Mouse (Mus musculus) stomach, embryonic 15.5 days (tissue): ENCODE measurements around the gene Gm49361. TPM values are rescaled to one million over a fixed set of nuclear protein-coding genes. Genes with fewer than 3 reads are reported as not detected.
"Not testable (repeated sequence)": the region's sequence is repeated elsewhere in the genome, so short reads cannot be mapped to it uniquely, and the experiment has no call there.

Source experiments
- ATAC-seq: fragments of 200-750 bp; cut with Nextera tagmentation; 2 replicates; pipeline ENCODE4 v1.8.0; 2017; ENCODE audit warnings: low read depth, moderate number of reproducible peaks, moderate TSS enrichment; ENCODE audit not compliant: insufficient read depth, low FRiP score
- H3K27ac ChIP-seq: fragments of 300-500 bp; sonication (generic); 2 replicates; pipeline ENCODE4 v1.5.1; 2015; ENCODE audit warnings: mild to moderate bottlenecking, inconsistent platforms
- H3K27me3 ChIP-seq: fragments of 300-500 bp; sonication (generic); replicated peaks from 2 replicates; pipeline ENCODE4 v1.6.1; 2015; ENCODE audit warnings: inconsistent platforms
- H3K36me3 ChIP-seq: fragments of 300-500 bp; sonication (generic); 2 replicates; pipeline ENCODE4 v1.6.1; 2015; ENCODE audit warnings: inconsistent platforms
- H3K4me1 ChIP-seq: fragments of 300-500 bp; sonication (generic); 2 replicates; pipeline ENCODE4 v1.6.1; 2015; ENCODE audit warnings: inconsistent platforms
- H3K4me2 ChIP-seq: fragments of 300-500 bp; sonication (generic); 2 replicates; pipeline ENCODE4 v1.6.1; 2015; ENCODE audit warnings: mild to moderate bottlenecking, inconsistent platforms
- H3K4me3 ChIP-seq: fragments of 300-500 bp; sonication (generic); replicated peaks from 2 replicates; pipeline ENCODE4 v1.5.1; 2015; ENCODE audit warnings: inconsistent platforms
- H3K9ac ChIP-seq: fragments of 300-500 bp; sonication (generic); 2 replicates; pipeline ENCODE4 v1.6.1; 2015; ENCODE audit warnings: inconsistent platforms
- H3K9me3 ChIP-seq: fragments of 300-500 bp; sonication (generic); 2 replicates; pipeline ENCODE4 v1.6.1; 2016; ENCODE audit warnings: inconsistent platforms
- WGBS: fragments of 180-500 bp; shearing (Covaris S2); methylation state at CpG from one replicate; pipeline ENCODE4 v1.1.7; 2015; 5-methylcytosine and 5-hydroxymethylcytosine counted together
- polyA plus RNA-seq: library from polyadenylated mRNA; unstranded; fragments of >200 nt; fragmentation: Nextera tagmentation; extraction: Ambion mirVana; gene quantifications from 2 replicates; pipeline ENCODE4 v1.2.1, GENCODE M21; 2015

The Gm49361 gene
- polyA plus RNA-seq, 1 experiment from 2014 or later: not detected

DNA sequence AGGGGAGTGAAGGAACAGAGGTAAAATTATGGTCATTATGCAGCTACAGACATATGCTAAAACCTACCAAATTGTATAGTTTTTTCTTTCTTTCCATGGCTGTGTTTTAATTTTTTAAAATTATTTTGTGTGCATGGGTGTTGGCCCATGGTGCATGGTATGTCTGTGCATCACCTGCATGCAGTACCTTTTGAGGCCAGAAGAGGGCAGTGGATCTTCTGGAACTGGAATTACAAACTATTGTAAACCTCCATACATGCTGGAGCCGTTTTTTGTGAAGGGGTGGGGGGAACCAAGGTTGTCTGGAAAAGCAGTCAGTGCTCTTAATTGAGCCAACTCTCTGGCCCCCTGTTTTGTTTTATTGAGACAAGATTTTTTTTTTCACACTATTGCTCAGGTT, 61.3 kb downstream of the Gm49361 start:
- Histone ChIP-seq H3K36me3 (no peaks in the 10 kb centered on the region), H3K4me3 (no peak overlapping the region), H3K4me1 (no peaks in the 10 kb centered on the region), H3K9ac (no peak overlapping the region), H3K27me3 (no peaks in the 10 kb centered on the region), H3K4me2 (no peak overlapping the region), H3K9me3 (no peaks in the 10 kb centered on the region), H3K27ac (no peak overlapping the region)
- WGBS: 3% methylated on average over 1 of the region's 1 CpGs
- no peak for ATAC-seq

DNA sequence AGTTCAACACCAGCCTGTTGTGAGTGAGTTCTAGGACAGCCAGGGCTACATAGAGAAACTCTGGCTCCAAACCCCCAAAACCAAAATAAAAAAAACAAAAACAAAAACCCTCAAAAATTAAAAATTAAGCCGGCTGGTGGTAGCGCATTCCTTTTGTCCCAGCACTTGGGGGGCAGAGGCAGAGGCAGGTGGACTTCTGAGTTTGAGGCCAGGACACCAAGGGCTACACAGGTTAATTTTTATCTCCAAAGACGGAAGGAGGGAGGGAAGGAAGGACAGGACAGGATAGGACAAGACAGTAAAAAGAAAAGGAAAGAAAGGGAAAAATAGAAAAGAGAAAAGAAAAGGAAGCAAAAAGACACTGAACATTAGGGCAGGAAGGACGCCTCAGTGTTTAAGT, 63.2 kb downstream of the Gm49361 start:
- ATAC-seq: no peak
- Histone ChIP-seq H3K9me3 (no peaks in the 10 kb centered on the region), H3K27me3 (no peaks in the 10 kb centered on the region), H3K27ac (no peak overlapping the region), H3K4me3 (no peak overlapping the region), H3K9ac (no peak overlapping the region), H3K4me2 (no peak overlapping the region), H3K36me3 (no peaks in the 10 kb centered on the region), H3K4me1 (no peaks in the 10 kb centered on the region)
- WGBS: 79% methylated on average over 4 of the region's 4 CpGs

DNA sequence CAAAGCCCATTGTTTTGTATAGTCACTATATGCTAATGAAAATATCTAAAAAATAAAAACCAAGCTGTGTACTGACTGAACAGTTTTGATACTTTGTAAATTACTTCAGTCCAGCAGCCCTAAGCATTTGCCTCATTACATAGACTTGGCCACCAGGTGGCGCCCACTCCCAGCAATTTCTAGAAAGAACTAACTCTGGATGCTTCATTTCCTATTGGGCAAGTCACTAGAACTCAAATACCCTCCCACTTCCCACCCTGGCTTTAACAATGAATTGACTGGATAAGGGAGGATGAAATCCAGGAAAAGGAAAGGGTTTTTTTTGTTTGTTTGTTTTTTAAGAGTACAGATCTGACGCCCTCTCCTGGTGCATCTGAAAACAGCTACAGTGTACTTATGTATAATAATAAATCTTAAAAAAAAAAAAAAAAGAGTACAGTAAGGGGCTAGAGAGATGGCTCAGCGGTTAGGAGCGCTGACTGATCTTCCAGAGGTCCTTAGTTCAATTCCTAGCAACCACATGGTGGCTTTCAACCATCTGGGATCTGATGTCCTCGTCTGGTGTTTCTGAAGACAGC, 65.9 kb downstream of the Gm49361 start:
- Histone ChIP-seq H3K36me3 (no peaks in the 10 kb centered on the region), H3K4me3 (no peak overlapping the region), H3K4me2 (no peak overlapping the region), H3K27me3 (no peaks in the 10 kb centered on the region), H3K27ac (no peak overlapping the region), H3K9ac (no peak overlapping the region), H3K4me1 (no peaks in the 10 kb centered on the region), H3K9me3 (no peaks in the 10 kb centered on the region)
- ATAC-seq: 0 out of 2 replicates have a peak, but pooled peaks have one; percentile 14
- 37% methylated on average over 5 of the region's 5 CpGs for WGBS

- no peaks in the 10 kb centered on the region for H3K27me3 ChIP-seq
- H3K27ac ChIP-seq: no peak overlapping the region
- no peak overlapping the region for H3K9ac ChIP-seq
- no peaks in the 10 kb centered on the region for H3K9me3 ChIP-seq
- 9% methylated on average over 1 of the region's 1 CpGs for WGBS
- no peak for ATAC-seq
- H3K4me2 ChIP-seq: no peak overlapping the region
- no peaks in the 10 kb centered on the region for H3K36me3 ChIP-seq
- H3K4me1 ChIP-seq: no peaks in the 10 kb centered on the region
- no peak overlapping the region for H3K4me3 ChIP-seq
These were observed 66.4 kb downstream of the Gm49361 start for GRCm38 (mm10) chr14:57679523-57679922.

GRCm38 (mm10) chr14:57675481-57675880, 70.4 kb downstream of the Gm49361 start:
- no peak overlapping the region for H3K4me3 ChIP-seq
- H3K9me3 ChIP-seq: no peaks in the 10 kb centered on the region
- ATAC-seq: no peak
- H3K27me3 ChIP-seq: no peaks in the 10 kb centered on the region
- whole genome bisulfite sequencing: 33% methylated on average over 2 of the region's 2 CpGs
- H3K9ac ChIP-seq: no peak overlapping the region
- no peak overlapping the region for H3K4me2 ChIP-seq
- no peak overlapping the region for H3K27ac ChIP-seq
- H3K4me1 ChIP-seq: no peaks in the 10 kb centered on the region
- no peaks in the 10 kb centered on the region for H3K36me3 ChIP-seq

DNA sequence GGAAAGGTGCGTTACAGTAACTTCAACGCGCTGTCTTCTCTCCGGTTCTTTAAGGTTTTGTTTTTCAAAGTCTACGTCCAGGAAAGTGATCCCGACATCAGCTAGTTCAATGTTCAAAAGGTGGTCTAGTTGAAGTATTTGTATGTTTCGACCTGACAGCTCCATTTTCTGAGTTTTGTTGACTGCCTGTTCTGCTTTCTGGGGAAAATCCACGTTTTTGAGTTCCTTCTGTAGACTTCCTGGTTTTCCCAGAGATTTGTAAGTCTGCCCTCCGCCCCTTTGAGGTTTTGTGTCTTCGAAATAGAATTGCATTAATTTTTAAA, 80.3 kb downstream of the Gm49361 start:
- H3K27ac ChIP-seq: peak overlapping the region; percentile 95
- H3K9me3 ChIP-seq: no peaks in the 10 kb centered on the region
- WGBS: 7% methylated on average over 10 of the region's 10 CpGs
- H3K27me3 ChIP-seq: no peaks in the 10 kb centered on the region
- H3K4me1 ChIP-seq: peaks cover 3% of the 10 kb centered on the region; the same call in 1 of the 2 replicates
- H3K4me2 ChIP-seq: peak overlapping the region; percentile 89
- peak overlapping the region; percentile 87 for H3K4me3 ChIP-seq
- H3K9ac ChIP-seq: peak overlapping the region; percentile 86
- H3K36me3 ChIP-seq: no peaks in the 10 kb centered on the region
- no peak for ATAC-seq

GRCm38 (mm10) chr14:57664822-57665627, 80.9 kb downstream of the Gm49361 start, which contains the start of gene Xpo4:
Gene Xpo4, minus strand, starts transcription at chr14:57665430.
- Histone ChIP-seq H3K27me3 (no peaks in the 10 kb centered on the region), H3K27ac (peak within 1 kb of the TSS; percentile 95), H3K9ac (peak within 1 kb of the TSS; percentile 86), H3K4me1 (peaks cover 3% of the 10 kb centered on the region; the same call in 1 of the 2 replicates), H3K4me3 (peak within 1 kb of the TSS; percentile 87), H3K9me3 (no peaks in the 10 kb centered on the region), H3K4me2 (peak within 1 kb of the TSS; percentile 89), H3K36me3 (no peaks in the 10 kb centered on the region)
- under 1% methylated on average over 74 of the region's 80 CpGs for WGBS
- peak; percentile 92 for ATAC-seq

DNA sequence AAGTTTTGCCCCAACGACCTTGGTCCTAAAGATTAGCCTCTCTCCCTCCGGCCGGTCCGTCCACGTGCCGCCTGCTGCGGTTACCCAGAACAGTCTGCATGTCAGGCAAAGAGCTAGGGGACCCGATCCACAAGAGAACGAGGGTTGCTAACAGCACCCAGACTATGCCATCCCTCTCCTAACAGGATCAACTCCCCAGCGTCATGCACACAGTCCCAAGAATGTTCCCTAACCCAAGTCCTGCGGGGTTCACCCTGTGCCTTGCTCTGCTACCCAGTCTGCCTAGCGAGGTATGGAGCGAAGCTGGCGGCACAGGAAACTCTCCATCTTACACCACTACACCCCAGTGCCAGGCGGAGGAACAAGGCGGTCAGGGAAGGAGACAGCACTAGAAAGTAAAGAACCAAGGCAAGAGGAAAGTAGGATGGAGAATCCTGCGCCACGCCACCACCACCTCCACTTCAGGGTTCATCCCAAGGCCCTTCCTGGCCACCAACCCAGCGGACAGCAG, 81.5 kb downstream of the Gm49361 start:
- Histone ChIP-seq H3K4me1 (peaks cover 3% of the 10 kb centered on the region; the same call in 1 of the 2 replicates), H3K4me3 (peak overlapping the region; percentile 87), H3K27ac (peak overlapping the region; percentile 95), H3K9ac (peak overlapping the region; percentile 86), H3K9me3 (no peaks in the 10 kb centered on the region), H3K4me2 (peak overlapping the region; percentile 89), H3K27me3 (no peaks in the 10 kb centered on the region), H3K36me3 (no peaks in the 10 kb centered on the region)
- under 1% methylated on average over 19 of the region's 19 CpGs for WGBS
- peak; percentile 47; the same call in 1 of the 2 replicates for ATAC-seq

- ATAC-seq: no peak
These were observed 82.3 kb downstream of the Gm49361 start for GRCm38 (mm10) chr14:57663630-57664029.

GRCm38 (mm10) chr14:57658301-57658700, 87.6 kb downstream of the Gm49361 start:
- no peak overlapping the region for H3K9ac ChIP-seq
- no peak overlapping the region for H3K4me3 ChIP-seq
- ATAC-seq: no peak
- H3K4me1 ChIP-seq: no peaks in the 10 kb centered on the region
- H3K9me3 ChIP-seq: no peaks in the 10 kb centered on the region
- H3K27me3 ChIP-seq: no peaks in the 10 kb centered on the region
- 94% methylated on average over 4 of the region's 4 CpGs for WGBS
- no peak overlapping the region for H3K4me2 ChIP-seq
- no peaks in the 10 kb centered on the region for H3K36me3 ChIP-seq
- H3K27ac ChIP-seq: no peak overlapping the region

More at GRCm38 (mm10) chr14:57663630-57664029, 82.3 kb downstream of the Gm49361 start:
- no peaks in the 10 kb centered on the region for H3K9me3 ChIP-seq
- peaks cover 3% of the 10 kb centered on the region; the same call in 1 of the 2 replicates for H3K4me1 ChIP-seq
- no peaks in the 10 kb centered on the region for H3K36me3 ChIP-seq
- no peak overlapping the region for H3K9ac ChIP-seq
- H3K27ac ChIP-seq: no peak overlapping the region
- 20% methylated on average over 1 of the region's 1 CpGs for WGBS
- H3K27me3 ChIP-seq: no peaks in the 10 kb centered on the region
- H3K4me3 ChIP-seq: peak overlapping the region; percentile 23
- peak overlapping the region; percentile 89 for H3K4me2 ChIP-seq

- Histone ChIP-seq H3K4me1 (no peaks in the 10 kb centered on the region), H3K9me3 (no peaks in the 10 kb centered on the region), H3K27ac (no peak overlapping the region), H3K36me3 (no peaks in the 10 kb centered on the region), H3K4me3 (no peak overlapping the region), H3K9ac (no peak overlapping the region), H3K27me3 (no peaks in the 10 kb centered on the region), H3K4me2 (no peak overlapping the region)
- no peak for ATAC-seq
- WGBS: 94% methylated on average over 2 of the region's 2 CpGs
These were observed 88.4 kb downstream of the Gm49361 start for GRCm38 (mm10) chr14:57657500-57657899.

GRCm38 (mm10) chr14:57656519-57656918, 89.4 kb downstream of the Gm49361 start:
- H3K36me3 ChIP-seq, H3K4me3 ChIP-seq, H3K9ac ChIP-seq, H3K4me1 ChIP-seq, H3K27ac ChIP-seq, ATAC-seq, H3K9me3 ChIP-seq, H3K4me2 ChIP-seq, H3K27me3 ChIP-seq: not testable (repeated sequence)
- 98% methylated on average over 3 of the region's 3 CpGs for WGBS
